Mouse (Mus musculus): ENCODE data around the gene Bmp5.
A peak's percentile ranks its signal among the peaks of the same experiment; 100 is the strongest.

Gene Bmp5

DNA sequence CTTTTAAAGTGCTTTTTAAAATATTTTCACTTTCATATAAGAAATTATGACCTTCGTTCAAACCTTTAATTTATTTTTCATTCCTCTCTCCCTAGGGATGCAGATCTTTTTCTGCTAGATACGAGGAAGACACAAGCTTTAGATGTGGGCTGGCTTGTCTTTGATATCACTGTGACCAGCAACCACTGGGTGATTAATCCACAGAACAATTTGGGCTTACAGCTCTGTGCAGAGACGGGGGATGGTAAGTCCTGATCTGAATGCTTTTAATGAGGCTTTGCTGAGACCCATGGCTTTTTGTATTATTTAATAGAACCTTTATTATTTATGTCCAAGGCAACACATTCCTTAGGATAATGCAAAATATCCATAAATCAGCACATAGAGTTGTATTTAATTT lies 64.3 kb downstream of the Bmp5 start:
- no peak for DNase-seq (ENCODE audit: low read depth, low spot score)

DNA sequence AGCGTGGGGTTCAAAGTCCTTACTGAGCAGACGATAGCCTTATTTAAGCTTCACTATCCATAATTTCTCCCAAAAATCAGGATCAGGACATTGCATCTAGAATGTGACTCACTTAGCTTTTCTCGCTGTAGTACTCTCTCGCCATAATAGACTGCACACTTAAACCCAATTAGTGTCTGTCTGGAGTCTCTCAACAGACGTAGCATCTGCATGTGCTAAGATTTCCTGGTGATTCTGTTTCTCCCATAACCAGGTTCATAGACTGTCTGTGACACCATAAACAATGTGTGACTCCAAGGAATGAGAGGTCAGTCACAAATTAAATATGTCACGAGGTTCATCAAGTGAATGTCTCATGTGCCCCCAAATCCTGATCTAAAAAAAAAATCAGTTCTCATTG lies 65.7 kb downstream of the Bmp5 start:
- no peak for DNase-seq (ENCODE audit: low read depth, low spot score)

DNA sequence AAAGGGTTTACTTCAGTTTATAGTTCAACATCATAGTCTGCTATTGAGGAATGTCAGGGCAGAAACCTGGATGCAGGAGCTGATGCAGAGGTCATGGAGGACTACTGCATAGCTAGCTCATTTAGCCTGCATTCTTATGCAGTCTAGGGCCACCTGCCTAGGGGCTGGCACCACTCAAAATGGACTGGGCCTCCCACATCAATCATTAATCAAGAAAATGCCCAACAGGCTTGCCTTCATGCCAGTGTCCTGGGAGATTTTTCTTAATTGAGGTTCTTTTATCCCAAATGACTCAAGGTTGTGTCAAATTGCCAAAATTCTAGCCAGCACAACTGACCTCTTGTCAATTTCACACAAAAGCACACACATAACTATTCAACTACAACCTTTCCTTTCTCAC lies 70.8 kb downstream of the Bmp5 start:
- DNase-seq (ENCODE audit: low read depth, low spot score), result no peak

DNA sequence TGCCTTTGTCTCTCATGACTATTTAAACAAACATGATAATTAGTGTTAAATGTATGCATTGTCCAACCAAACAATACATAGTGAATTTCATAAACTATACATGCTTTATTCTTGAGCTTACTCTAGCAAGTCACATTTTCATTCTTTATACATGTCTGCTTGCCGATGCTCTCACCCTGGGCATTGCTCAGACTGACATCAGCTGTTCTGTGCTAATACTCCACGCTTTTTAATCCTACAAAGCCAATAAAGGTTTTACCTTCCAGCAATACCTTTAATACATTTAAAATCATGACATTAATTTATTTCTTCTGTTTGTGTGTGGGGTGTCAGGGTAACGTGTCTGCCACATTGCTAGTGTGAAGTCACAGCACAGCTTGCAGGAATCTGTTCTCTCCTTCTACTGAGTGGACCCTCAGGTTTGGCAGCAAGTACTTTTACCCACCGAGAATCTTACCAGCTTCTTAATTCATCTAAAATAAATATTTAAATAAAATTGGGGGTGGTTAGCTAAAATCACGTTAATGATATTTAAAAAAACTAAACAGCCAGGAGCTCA lies 75.6 kb downstream of the Bmp5 start:
- DNase-seq (ENCODE audit: low read depth, low spot score), result no peak

DNA sequence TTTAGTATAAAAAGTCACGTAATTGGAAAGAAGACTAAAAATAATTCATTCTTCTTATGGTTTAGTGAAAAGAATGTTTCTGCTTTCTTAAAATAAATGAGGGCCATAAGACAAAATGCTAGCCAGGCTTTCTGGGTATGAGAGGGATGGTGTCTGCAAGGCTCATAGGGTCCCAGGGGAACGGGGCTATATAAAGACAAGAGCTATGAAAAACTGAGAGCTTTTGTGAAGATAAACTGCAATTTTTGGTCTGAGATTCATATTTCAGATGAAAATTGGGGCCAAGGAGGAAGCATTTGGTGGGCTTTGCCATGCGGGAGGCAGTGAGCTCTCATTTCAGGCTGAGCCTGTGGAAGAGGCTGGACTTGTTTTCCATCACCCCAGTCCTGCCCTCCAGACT lies 83.0 kb downstream of the Bmp5 start:
- DNase-seq (ENCODE audit: low read depth, low spot score), result no peak

DNA sequence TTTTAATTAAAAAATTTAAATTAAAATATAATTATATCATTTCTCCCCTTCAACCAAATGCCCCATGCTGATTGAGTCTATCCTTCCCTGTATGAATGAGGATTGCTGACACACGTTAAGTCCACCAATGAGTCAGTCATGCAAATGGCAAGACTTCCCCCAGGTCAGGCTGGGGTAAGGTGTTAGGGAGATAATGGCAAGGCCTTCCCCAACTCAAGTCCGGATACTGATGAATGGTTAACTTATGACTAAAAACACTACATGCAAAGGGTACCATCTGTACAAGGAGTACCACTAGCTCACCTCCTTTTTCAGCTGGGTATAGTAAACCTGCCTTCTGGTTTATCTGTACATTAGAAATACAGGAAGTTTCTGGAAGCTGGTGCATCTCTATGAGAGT lies 83.8 kb downstream of the Bmp5 start:
- no peak for DNase-seq (ENCODE audit: low read depth, low spot score)

DNA sequence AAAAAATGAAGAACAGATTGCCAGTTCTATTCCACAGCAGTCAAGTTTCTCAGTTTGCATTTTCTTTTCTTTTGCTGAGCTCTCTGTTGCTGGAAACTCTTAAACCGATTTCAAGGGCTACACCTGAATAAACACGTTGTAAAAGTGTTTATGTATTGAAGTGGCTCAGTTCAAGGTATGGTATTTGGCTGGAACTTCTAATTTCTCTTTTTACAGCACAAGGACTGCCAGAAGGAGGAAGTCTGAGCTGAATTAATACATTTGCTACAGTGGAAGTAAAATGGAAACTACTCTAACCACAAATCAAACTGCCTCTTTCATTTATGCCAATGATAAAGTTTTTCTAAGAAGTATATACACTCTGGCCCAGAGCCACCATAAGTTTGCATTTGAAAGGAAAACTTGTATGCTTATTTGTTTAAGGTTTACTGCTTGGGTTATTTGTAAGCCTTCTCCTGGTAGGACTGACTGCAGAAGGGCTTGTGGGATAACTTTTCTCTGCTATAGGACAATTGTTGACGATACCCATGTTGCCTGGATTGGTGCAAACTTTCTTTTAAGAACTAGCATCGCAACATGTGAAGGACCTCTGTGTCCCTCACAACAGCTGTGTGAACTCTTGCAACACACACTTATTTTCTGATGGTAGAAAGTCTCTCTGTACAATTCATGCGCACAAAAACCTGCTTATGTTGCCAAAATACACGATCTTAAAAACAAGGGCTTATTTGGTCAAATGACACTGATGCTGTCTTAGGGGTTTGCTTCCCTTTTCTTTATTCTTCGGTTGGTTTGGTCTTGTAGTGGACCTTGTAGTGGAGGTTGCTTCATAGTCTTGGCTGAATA lies 95.4 kb downstream of the Bmp5 start:
- no peak for DNase-seq (ENCODE audit: low read depth, low spot score)

DNA sequence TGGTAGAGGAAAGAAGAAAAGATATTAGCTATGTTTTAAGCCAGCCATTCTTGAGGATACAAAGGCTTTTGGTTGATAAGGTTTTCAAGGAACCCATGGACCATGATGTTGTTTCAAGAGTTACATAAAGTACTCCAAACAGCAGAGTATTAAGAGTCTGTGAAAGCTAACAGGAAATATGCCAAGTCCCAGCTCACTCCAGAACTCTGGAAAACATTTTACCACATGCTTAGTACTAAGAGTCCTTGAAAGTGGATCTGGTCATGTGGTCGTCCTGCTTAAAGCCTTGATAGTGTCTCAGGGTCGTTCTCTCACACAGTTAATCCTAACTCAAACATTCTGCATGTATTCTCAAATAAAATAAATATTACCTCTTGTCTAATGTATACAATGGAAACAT lies 101.2 kb downstream of the Bmp5 start:
- no peak for DNase-seq (ENCODE audit: low read depth, low spot score)

DNA sequence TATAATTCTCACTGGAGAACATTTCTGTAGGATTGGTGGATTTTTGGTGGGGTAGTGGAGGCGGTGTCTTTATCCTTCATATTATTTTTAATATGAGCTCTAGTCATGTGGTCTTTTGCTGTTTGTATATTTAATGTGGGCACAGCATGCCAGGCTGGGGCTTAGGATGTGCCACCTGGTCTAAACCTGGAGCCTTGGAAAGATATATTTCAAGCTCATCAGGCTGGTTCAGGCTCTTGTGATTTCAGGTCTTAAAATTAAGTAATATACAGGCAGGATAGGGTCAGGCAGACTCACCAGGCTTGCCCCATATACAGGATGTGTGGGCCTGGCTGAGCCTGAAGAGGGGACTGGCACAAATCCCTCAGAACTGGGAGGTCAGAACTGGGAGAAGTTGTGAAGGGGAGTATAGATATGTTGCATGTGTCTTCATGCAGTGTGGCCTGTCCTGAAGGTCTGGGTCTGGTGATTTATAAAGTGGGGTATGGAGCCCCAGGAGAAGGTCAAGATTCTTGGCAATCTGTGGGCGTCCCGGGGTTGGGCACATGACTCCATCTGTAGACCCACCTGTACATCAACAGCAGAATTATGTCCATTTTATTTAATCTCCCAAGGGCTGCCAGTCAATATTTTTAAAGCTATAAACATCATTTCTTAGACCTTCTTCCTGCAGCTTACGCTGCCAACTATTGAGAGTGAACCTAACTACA lies 108.5 kb downstream of the Bmp5 start:
- DNase-seq (ENCODE audit: low read depth, low spot score), result no peak

DNA sequence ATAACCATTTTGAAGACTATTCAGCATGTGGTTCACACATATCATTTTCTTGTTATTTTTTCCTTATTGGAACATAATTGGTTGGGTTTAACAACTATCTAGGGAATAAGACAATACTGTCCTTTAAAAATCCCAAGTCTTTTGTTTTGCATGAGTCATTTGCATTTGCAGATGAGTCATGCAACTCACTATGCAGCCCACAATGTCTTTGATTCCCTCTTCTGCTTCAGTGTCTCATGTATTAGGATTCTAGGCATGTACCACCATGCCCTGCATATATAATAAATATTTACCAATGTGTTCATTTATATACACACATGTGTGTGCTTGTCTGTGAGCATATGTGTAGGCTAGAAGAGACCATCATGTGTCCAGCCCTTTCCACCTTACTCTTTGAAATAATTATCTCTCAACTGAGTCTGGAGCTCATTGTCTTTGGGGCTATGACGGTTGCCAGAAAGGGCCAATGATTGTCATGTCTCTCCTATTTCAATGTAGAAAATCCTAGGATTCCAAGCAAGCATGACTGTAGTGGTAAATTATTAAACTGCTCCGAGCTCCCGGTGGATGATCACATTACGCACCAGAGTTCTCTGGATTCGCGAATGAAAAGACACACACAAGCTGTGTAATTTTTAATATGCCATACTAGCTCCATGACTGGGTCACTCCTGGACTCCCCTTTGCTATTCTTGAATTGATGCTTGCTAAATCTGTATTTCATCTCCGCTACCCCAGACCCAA lies 111.8 kb downstream of the Bmp5 start:
- DNase-seq (ENCODE audit: low read depth, low spot score), result no peak

DNA sequence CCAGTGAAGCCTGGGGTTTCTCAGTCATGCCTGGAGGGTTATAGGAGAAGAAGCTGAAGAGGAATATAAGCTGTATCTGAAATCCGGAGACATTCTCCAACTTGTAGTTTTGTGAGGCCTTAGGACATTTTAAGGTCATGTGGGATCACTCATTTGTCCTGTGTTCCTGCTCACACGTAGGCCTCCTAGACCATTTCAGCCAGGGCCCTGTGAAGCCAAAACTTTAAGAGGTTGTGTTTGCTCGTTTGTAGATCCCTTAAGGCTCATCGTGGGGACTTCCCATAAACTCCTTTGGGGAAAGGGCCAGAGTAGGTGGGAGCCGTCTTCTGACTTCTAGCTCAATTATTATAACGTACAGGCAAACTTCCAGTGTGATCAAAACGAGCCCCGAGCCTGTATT lies 121.8 kb downstream of the Bmp5 start:
- no peak for DNase-seq (ENCODE audit: low read depth, low spot score)

DNA sequence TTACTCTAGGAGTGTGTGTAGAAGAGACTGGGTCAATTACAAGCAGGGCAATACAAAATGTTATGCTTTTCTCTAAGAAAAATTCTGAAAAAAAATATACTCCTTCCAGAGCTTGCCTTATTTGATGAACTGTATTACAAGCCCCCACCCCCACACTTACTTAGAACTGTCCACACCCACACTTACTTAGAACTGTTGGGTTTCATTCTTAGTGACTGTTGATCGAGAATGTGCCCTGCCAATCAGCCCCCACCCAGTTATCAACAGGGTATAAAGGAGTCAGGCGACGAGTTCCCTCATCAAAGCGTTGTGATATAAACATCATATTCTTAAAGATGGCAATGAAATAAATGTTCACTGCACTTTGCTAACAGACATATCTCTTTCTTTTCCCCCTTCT lies 122.9 kb downstream of the Bmp5 start:
- DNase-seq (ENCODE audit: low read depth, low spot score), result no peak

DNA sequence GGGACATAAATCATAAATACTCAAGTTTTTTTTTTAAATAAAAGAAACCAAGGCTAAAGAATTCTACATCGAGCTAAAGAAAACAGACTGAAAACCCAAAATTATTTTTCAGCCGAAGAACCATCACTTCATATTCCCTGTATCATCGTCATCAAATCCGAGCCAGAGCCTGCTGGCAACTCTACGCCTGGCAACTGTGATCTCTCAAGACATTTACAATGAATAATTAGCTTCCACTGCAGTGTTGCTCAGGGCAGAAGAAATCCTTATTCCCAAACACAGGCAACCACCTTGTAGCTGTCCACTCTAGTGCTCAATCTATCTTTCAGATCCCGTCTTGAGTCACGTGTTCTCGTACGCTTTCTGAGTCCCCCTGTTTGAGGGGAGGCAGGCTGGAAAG lies 126.1 kb downstream of the Bmp5 start:
- no peak for DNase-seq (ENCODE audit: low read depth, low spot score)

DNA sequence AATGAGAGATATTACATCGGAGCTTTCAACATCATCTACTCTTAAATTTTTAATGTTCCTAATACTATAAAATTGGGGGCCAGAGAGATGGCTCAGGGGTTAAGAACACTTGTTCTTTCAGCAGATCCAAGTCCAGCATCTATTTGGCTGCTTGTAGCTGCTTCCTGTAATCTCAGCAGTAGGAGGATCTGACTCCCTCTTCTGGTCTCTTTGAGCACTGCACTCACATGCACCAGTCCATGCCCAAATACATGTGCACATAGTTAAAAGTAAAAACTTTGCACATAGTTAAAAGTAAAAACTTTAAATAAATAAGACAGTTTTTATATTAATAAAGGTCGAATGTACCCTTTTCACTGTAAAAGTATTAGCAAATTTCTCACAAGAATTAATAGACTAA lies 130.3 kb downstream of the Bmp5 start:
- DNase-seq (ENCODE audit: low read depth, low spot score), result no peak

DNA sequence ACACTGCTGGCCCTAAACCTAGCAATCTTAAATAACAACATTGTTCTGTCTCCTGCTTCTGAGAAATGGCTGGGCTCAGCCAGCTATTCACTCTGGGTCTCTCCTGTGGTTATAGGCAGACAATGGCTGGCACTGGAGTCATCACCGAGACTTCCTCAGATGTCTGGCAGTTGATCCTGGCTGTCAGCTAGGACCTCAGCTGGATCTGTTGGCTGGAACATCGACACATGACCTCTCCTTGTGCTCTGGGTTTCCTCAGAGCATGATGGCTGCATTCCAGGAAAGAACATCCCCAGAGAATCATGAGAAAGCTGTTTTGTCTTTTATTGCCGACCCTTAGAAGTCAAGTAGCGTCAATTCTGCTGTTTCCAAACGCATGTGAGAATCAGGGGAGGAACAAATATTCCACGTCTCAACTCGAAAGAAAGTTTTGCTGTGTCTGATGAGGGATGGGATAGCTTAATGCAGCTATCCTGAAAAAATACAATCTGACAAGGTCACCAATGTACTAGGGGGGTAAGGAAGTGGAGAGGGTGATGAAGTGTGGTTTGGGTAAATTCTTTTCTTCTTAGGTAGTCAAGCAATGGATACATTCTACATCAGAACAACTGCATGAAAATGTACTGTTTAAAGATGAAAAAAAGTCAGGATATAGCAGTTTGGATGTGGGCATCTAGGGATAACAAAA lies 135.1 kb downstream of the Bmp5 start:
- DNase-seq (ENCODE audit: low read depth, low spot score), result peak; percentile 74

DNA sequence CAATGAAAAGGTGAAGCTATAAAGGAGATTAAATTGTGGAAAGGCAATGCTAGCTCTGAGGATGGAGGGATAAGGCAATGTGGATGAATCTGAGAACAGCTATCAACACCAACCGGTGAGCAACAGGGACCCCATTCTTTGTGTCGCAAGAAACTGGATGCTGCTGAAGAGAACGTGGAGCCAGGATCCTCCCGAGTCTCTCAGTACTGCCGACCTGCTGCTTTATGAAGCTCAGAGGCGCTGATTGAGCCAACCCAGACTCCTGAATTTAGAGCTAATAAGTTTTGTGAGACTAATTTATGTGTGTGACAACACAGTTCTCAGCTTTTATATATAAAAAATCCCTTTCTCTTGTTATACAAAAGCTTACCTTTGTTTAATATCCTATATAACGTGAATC lies 136.4 kb downstream of the Bmp5 start:
- no peak for DNase-seq (ENCODE audit: low read depth, low spot score)

DNA sequence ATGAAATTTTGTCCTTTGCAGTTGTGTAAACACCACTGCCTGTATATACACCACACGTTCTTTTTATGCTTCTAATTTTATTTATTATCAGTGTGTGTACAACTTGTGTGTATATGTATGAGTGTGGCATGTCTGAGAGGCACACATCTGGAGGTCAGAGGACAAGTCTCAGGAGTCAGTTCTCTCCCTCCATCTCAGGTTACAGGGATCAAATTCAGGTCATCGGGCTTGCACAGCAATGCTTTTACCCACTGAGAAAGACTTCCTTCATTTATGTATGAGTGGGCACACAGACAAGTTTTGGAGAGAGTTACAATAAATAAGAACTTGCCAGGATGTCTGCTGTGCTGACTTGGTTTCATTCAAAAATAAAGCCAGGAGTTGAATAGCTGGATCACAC lies 140.9 kb downstream of the Bmp5 start:
- DNase-seq (ENCODE audit: low read depth, low spot score), result peak; percentile 70

DNA sequence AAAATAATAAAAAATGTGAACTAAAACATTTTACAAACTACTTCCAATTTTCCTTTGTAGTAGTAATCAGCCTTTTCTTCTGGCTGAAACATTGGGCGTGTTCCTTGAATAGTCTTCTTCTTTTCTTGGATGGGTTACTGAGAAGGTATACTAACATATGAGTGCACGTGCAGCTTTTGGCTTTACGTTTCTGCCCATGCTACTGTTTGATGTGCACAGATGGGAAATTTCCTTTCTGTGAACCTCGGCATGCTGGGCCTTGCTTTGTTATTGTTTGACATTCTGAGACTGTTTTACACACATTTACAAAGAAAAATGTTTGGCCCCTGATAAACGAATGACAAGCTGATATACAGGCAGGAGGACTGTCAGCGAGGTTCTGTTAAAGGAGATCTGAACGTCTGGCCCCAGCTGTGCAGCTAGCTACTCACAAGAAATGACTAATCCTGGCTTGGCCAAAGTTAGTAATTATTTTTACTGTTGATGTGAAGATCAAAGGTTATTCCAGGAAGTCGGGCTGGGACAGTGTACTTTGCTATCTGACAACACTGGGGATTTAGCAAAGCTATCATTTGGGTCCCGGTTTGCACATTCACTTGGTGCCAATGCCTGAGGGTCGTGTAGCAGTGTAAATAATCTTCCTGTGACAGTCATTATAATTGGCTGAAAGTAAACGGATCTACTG lies 152.2 kb downstream of the Bmp5 start:
- peak; percentile 15 for DNase-seq (ENCODE audit: low read depth, low spot score)

DNA sequence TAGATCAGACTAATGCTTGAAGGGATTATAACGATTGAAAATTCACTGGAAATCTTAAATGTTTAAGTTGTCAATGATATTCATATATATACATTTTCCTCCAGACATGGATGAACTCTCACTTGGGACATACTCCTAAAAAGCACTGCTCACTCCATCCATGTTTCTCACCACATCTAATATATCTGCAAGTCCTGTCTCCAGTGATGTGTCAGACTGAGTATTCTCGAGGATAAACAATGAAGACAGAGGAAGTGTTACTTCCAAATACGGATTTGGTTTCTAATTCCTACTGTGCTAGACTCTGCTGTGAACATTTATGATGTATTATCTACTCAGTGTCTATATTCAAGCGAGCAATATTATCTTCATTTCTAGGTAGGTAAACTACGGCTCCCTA lies 152.9 kb downstream of the Bmp5 start:
- no peak for DNase-seq (ENCODE audit: low read depth, low spot score)

DNA sequence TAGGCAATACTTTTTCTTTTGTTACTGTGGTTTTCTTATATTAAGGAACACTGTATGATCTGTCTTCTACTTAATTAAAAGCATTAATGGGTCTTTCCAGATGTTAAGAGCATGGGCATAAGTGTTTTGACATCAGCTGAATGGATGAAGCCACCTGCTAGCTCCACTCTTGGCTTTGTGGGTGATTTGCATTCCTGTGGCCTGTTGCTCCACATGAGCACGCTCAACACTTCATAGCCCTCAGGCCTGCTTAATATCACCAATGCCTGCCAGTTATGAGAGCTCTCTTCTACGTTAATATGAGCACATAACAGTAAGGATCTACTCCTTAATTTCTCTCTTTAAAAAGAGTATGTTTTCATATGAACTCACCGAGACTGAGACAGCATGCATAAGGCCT lies 169.5 kb downstream of the Bmp5 start:
- DNase-seq (ENCODE audit: low read depth, low spot score), result no peak
